Mouse (Mus musculus): ENCODE measurements around the gene Agtrap. TPM values are rescaled to one million over a fixed set of nuclear protein-coding genes. Genes with fewer than 3 reads are reported as not detected.

Agtrap gene
- total and polyA plus RNA-seq, 2 experiments from 2014 or later, result 4.2 to 7.9 TPM

DNA sequence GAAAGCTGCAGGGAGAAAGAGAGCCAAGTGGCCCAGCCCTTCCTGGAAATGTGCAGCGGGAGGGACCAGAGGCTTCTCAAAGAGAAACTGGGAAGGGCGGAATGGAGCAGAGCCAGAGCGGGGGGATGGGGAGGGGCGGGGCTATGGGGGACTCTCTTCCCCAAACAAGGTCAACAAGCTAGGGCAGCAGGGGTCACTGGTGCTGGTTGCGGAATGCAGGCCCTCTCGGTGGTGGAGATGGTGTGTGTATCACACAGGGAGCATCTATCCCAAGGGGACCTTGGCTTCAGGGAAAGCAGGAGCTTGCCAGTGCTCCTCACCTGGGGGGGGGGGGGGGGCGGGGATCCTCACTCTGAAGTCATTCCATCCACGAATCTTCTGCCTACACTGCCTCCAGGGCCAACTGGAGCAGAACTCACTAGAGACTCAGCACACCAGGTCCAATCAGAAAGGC, 3.5 kb downstream of the Agtrap start:
- ATAC-seq, result no peak
- no peak overlapping the region for H3K4me3 ChIP-seq (ENCODE audit: low read depth, low read length)
- DNase-seq, result no peak
- WGBS, result 19% methylated on average over 8 of the region's 8 CpGs
- H3K9ac ChIP-seq, result no peak overlapping the region
- H3K27me3 ChIP-seq (ENCODE audit: insufficient read depth, low read length), result no peaks in the 10 kb centered on the region
- no peak overlapping the region for H3K4me2 ChIP-seq (ENCODE audit: low read depth)
- TF ChIP-seq CTCF (IDR thresholded peaks at IDR 0.05; ENCODE audit: low read depth), result no peak
- H3K4me1 ChIP-seq (ENCODE audit: insufficient read depth), result peaks cover 5% of the 10 kb centered on the region; the same call in 1 of the 2 replicates
- H3K27ac ChIP-seq (ENCODE audit: low read depth, low read length), result no peak overlapping the region
- H3K9me3 ChIP-seq (ENCODE audit: low read length), result no peaks in the 10 kb centered on the region
- no peaks in the 10 kb centered on the region for H3K36me3 ChIP-seq (ENCODE audit: insufficient read depth)

DNA sequence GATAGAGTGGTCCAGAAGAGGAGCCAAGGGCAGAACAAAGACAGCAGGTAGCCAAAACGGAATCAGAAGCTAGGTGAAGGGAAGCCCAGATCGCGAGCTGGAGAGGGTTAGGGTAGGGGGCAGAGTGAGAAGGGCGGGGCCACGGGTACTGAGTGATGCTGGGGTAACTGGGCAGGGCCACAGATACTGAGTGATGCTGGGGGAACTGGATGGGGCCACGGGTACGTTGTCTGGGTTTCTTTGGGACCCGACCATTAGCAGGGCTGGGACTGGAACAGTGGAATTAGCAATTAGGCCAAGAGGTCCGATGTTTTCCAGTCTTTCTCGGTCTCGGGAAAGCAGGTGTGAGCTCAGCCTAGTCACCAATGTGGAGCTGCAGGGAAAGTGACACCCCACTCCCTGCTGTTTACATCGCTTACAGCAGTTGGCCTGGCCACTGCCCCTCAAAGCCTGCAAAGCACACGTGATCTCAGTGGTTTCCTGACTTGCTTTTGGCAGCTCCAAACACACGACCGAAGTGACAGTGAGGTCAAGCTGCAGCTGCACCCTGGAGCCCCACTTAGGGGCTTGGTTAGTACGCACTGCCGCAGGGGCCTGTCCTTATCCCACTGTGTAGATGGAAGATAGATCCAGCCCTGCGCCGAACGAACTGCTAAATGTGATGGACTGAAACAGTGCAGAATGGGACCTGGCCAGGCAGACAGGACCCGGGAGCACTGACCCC, 4.5 kb downstream of the Agtrap start:
- 67% methylated on average over 21 of the region's 21 CpGs for WGBS
- Histone ChIP-seq H3K4me2 (ENCODE audit: low read depth) (no peak overlapping the region), H3K36me3 (ENCODE audit: insufficient read depth) (no peaks in the 10 kb centered on the region), H3K27ac (ENCODE audit: low read depth, low read length) (no peak overlapping the region), H3K4me3 (ENCODE audit: low read depth, low read length) (no peak overlapping the region), H3K4me1 (ENCODE audit: insufficient read depth) (peaks cover 3% of the 10 kb centered on the region; the same call in 1 of the 2 replicates), H3K27me3 (ENCODE audit: insufficient read depth, low read length) (no peaks in the 10 kb centered on the region), H3K9me3 (ENCODE audit: low read length) (no peaks in the 10 kb centered on the region), H3K9ac (no peak overlapping the region)
- DNase-seq (no peak), ATAC-seq (no peak)
- TF ChIP-seq CTCF (IDR thresholded peaks at IDR 0.05; ENCODE audit: low read depth), result no peak

DNA sequence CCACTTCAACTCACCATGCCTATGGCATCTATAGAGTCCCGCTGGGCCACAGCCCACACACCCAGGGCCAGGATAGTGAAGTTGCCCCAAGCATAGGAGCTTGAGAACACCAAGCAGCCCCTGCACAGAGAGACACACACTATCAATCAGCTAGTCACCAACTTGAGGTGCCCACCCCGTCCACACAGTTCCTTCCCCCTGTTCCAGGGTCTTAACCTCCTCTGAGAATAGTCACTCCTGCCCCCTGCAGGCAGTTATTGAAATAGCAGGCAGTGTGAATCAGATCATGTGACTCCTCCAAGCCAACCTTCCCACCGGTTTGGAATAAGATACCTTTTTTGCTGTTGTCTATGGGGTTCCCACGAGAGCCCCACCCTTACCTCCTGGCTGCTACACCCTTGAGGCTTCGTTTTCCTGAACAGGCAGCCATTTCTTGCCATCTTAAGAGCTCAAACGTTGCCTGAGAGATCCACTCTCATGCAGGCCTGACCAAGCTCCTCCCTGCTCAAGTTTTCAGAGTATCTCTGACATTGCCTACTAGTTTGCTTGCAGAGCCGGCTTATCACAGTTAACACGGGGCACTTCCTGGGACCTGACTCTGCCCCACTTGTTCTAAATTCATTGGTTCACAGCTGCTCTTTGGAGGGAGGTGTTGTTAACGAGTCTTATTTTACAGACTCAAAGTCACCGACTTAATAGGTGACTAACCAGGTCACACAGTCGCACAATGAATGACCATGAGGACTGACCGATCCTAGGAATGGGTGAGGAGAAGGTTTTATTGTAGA, 5.4 kb downstream of the Agtrap start:
- no peak overlapping the region for H3K4me2 ChIP-seq (ENCODE audit: low read depth)
- no peaks in the 10 kb centered on the region for H3K4me1 ChIP-seq (ENCODE audit: insufficient read depth)
- DNase-seq (peak; percentile 59), ATAC-seq (peak; percentile 19; the same call in 1 of the 2 replicates)
- no peaks in the 10 kb centered on the region for H3K36me3 ChIP-seq (ENCODE audit: insufficient read depth)
- no peak overlapping the region for H3K9ac ChIP-seq
- no peak overlapping the region for H3K4me3 ChIP-seq (ENCODE audit: low read depth, low read length)
- H3K27ac ChIP-seq (ENCODE audit: low read depth, low read length), result no peak overlapping the region
- 54% methylated on average over 12 of the region's 12 CpGs for WGBS
- peak; percentile 73 for TF ChIP-seq CTCF (IDR thresholded peaks at IDR 0.05; ENCODE audit: low read depth)
- no peaks in the 10 kb centered on the region for H3K27me3 ChIP-seq (ENCODE audit: insufficient read depth, low read length)
- H3K9me3 ChIP-seq (ENCODE audit: low read length), result no peaks in the 10 kb centered on the region

DNA sequence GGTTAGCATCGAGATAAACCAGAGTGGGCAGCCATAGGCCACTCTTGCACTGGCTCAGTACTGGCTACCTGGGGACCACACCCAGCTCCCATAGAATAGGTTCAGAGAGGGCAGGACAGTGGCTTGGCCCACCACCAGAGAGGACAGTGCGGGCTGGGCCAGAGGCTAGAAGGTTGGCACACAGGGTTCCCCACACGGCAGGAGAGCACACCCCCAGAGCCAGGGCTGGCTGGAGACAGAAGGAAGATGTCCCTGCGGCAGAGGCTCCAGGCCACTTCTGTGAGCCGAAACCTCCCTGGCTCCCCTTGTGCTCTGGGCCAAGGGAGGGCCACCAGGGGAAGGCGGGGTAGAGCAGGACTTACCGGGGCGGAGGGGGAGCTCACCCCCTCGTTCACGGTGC, 6.6 kb downstream of the Agtrap start:
- Histone ChIP-seq H3K27me3 (ENCODE audit: insufficient read depth, low read length) (no peaks in the 10 kb centered on the region), H3K36me3 (ENCODE audit: insufficient read depth) (no peaks in the 10 kb centered on the region), H3K4me3 (ENCODE audit: low read depth, low read length) (no peak overlapping the region), H3K9ac (no peak overlapping the region), H3K9me3 (ENCODE audit: low read length) (no peaks in the 10 kb centered on the region), H3K27ac (ENCODE audit: low read depth, low read length) (no peak overlapping the region), H3K4me1 (ENCODE audit: insufficient read depth) (no peaks in the 10 kb centered on the region), H3K4me2 (ENCODE audit: low read depth) (no peak overlapping the region)
- no peak for DNase-seq
- WGBS, result 95% methylated on average over 10 of the region's 10 CpGs
- no peak for TF ChIP-seq CTCF (IDR thresholded peaks at IDR 0.05; ENCODE audit: low read depth)
- ATAC-seq, result no peak

DNA sequence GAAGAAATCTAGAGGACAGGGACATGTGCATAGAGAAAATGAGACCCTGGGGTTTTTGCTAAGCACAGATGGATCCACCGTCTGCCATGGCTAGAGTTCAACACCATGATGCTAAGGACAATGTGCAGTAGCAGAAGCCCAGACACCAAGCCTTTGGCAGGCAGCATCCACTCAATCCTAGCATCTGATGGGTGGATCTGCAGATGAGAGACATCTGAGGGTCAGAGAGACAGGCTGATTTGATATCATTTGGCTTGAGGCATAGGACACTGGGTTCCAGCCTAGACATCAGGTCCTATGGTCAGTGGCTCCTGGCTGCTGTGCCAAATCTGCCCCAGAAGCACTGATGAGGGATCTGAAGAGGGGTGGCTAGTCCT, 7.2 kb downstream of the Agtrap start:
- Histone ChIP-seq H3K4me2 (ENCODE audit: low read depth) (no peak overlapping the region), H3K9ac (no peak overlapping the region), H3K9me3 (ENCODE audit: low read length) (no peaks in the 10 kb centered on the region), H3K27me3 (ENCODE audit: insufficient read depth, low read length) (no peaks in the 10 kb centered on the region), H3K4me1 (ENCODE audit: insufficient read depth) (no peaks in the 10 kb centered on the region), H3K4me3 (ENCODE audit: low read depth, low read length) (no peak overlapping the region), H3K27ac (ENCODE audit: low read depth, low read length) (no peak overlapping the region), H3K36me3 (ENCODE audit: insufficient read depth) (no peaks in the 10 kb centered on the region)
- no peak for DNase-seq
- ATAC-seq, result no peak
- WGBS, result 64% methylated on average over 1 of the region's 1 CpGs
- no peak for TF ChIP-seq CTCF (IDR thresholded peaks at IDR 0.05; ENCODE audit: low read depth)

DNA sequence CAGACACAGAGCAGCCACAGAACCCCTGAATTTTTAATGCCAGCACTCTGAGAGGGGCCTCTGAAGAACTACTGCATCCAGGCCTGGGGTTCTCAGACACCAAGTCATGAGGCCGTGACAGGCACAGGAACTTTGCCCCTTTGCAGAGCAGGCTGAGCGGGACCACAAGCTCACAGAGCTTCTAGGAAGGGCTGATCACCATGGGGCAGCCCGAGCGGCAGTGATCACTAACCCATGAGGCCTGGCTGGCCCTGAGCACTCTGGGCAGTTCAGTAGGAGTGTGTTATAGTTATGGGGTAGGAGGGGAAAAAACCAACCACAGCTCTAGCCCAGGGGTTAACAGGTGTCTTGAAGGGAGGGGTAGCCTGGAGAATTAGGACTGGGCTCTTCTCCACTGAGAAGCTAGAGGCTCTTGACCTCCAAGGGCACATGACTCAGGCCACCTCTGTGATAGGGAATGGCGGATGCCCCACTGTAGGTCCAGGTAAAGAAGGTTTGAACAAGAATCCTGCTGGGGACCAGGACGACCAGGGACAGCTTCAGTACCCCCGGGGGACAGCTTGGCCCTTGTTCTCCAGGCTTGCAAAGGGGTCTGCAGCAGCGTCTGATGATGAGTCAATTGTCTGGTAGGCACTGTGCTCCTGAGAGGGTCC, 7.8 kb downstream of the Agtrap start:
- no peak overlapping the region for H3K4me2 ChIP-seq (ENCODE audit: low read depth)
- H3K4me1 ChIP-seq (ENCODE audit: insufficient read depth), result no peaks in the 10 kb centered on the region
- H3K9me3 ChIP-seq (ENCODE audit: low read length), result no peaks in the 10 kb centered on the region
- H3K9ac ChIP-seq, result no peak overlapping the region
- H3K36me3 ChIP-seq (ENCODE audit: insufficient read depth), result no peaks in the 10 kb centered on the region
- no peak for DNase-seq
- H3K27ac ChIP-seq (ENCODE audit: low read depth, low read length), result no peak overlapping the region
- H3K27me3 ChIP-seq (ENCODE audit: insufficient read depth, low read length), result no peaks in the 10 kb centered on the region
- ATAC-seq, result no peak
- 92% methylated on average over 8 of the region's 8 CpGs for WGBS
- no peak overlapping the region for H3K4me3 ChIP-seq (ENCODE audit: low read depth, low read length)
- no peak for TF ChIP-seq CTCF (IDR thresholded peaks at IDR 0.05; ENCODE audit: low read depth)

DNA sequence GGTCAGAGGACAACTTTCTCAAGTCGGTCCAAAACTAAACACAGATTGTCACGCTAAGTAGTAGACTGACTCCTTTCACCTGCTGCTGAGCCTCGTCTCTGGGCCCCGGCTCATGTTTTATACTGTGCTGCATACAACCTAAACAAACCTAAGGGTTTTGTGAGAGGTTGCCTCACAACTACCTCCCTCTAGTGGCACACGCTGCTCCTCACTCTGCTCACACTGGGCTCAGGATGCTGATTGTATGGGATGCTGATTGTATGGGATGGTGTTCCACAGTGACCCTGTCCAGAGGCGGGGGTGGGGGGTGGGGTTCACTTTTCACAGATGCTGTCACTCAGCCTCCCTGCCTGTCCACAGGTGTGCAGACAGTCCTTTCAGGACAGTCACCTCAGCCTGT, 8.6 kb downstream of the Agtrap start:
- H3K27ac ChIP-seq (ENCODE audit: low read depth, low read length), result no peak overlapping the region
- DNase-seq (peak; percentile 43), ATAC-seq (peak; percentile 37)
- peak; percentile 62 for TF ChIP-seq CTCF (IDR thresholded peaks at IDR 0.05; ENCODE audit: low read depth)
- no peaks in the 10 kb centered on the region for H3K9me3 ChIP-seq (ENCODE audit: low read length)
- H3K27me3 ChIP-seq (ENCODE audit: insufficient read depth, low read length), result no peaks in the 10 kb centered on the region
- H3K4me3 ChIP-seq (ENCODE audit: low read depth, low read length), result no peak overlapping the region
- 65% methylated on average over 6 of the region's 6 CpGs for WGBS
- H3K4me2 ChIP-seq (ENCODE audit: low read depth), result no peak overlapping the region
- no peak overlapping the region for H3K9ac ChIP-seq
- no peaks in the 10 kb centered on the region for H3K4me1 ChIP-seq (ENCODE audit: insufficient read depth)
- no peaks in the 10 kb centered on the region for H3K36me3 ChIP-seq (ENCODE audit: insufficient read depth)
